Mouse (Mus musculus): ENCODE data around the gene Plcb2.
A peak's percentile ranks its signal among the peaks of the same experiment; 100 is the strongest.

Plcb2 gene

DNA sequence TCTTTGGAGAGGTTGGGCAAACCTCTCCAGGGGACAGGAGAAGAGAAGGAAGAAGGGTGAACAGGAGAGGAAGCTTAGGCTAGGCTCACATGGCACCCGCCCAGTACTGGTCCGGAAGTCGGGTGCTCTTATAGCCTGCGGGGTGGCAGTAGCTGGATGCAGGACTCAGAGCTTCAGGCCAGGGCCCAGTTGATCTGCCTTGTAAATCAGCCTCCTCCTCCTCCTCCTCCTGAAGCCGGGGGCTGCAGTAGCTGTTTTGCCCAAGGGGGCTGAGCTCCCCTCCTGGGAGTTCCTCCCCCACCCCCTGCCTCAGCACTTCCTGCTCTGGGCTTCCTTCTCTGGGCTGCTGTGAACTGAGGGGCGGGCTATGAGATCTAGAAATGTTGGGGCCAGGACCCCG, at the start of gene Plcb2:
Gene Plcb2 (minus strand): TSS at position 102 of the 400 bp plus-strand sequence.
- no peak for DNase-seq

DNA sequence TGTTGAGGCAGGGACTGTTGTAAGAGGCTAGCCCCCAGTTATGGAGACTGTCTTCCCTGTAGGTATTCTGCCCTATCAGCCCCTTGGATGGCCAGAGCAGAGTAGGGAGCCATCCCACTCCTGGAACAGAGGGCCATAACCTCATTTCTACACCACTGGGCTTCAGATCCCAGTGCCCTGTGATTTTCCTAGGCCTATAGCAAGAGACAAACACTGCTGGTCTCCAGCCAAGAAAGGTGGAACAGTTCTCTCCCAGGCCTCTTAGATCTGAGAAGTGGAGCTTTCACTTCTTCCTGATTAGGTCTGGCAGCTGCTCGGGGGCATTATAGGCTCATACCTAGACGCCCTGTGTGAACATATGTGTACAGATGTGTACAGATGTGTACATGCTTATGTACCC, 48.1 kb upstream of the Plcb2 start:
- DNase-seq = no peak

DNA sequence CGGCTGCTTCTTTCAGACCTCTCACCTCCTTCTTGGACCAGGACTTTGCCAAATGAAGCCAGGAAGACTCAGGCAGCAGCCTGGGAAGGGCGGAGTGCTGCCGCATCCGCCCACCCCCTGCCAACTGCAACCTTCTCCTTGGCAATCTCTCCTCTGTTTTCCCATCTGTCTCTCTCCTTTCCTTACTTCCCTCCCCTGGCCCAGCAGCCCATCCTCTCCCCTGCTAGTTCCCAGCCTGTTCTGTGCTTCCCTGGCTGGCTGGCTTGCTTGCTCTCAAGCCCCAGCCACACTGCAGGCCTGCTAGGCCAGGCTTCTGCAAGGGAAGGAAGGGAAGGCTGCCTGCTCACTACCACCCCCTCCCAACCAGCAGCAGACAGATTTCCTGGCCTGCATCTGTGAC, 47.6 kb upstream of the Plcb2 start:
- peak; percentile 90 for DNase-seq

DNA sequence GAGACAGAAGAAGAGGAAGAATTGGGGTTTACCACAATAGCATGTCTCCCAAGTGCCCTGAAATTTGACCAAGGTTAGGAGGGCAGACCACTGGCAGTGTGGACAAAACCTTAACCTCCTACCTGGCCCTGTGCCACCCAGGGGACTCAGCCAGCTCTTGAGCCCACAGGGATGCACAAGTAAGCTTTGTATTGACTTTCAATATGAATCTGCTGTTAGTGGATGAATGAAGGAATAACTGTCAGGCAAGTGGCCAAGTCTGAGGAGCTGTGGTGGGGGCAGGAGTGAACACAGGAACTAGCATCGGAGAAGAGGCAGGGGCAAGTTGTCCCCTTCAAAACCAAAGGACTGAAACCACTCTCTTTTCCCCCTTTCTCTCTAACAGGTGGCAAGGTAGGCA, 47.2 kb upstream of the Plcb2 start:
- peak; percentile 76 for DNase-seq

DNA sequence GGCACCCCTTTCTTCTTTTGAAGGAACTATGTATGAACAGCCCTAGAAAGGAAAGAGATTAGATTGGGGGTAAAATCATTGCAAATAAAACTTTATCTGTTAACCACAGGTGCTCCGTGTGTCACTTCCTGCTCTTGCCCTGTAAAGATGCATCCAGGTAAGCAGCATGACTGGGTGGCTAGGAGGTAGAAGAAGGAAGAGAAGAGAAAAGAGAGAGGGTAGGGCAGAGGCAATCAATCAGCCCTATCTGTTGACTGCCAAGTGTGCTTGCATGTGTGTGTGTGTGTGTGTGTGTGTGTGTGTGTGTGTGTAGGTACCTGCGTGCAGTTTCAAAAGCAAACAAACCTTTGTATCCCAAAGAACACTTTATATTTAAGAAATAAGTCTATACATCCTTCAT, 46.3 kb upstream of the Plcb2 start:
- no peak for DNase-seq

DNA sequence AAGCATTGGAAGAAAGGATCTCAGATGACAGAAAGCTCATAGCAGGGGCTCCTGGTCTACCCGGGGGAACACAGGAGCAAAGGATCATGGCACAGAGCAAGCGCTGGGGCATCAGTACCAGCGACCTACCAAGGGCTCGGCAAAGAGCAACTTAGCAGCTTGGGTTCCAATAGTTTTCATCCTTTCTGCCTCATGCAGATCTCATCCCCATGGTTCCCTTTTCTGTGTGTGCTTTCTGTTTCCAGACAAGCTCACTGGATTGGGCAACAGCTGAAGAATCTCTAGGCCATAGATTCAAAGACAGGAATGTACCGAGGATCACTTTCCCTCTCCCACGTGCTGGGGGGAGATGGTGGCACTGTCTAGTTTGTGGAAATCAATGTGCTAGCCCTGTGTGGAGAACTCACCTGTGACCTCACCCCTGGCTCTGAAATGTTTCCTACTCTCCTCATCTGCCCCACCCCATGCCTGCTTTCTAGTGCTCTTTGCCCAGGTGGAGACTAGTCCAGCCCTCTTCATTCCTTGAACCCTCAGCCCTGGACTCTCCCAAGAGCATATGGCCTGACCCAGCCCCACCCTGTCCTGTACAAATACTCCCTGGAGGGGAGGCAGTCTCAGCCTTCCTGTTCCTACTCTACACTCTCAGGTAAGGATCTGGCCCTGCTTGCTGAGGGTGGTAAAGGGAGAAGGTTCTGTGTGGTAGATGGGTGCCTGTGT, 44.1 kb upstream of the Plcb2 start, which contains the start of gene Phgr1:
Gene Phgr1 (plus strand): TSS at position 612 of the 717 bp plus-strand sequence.
- no peak for DNase-seq

DNA sequence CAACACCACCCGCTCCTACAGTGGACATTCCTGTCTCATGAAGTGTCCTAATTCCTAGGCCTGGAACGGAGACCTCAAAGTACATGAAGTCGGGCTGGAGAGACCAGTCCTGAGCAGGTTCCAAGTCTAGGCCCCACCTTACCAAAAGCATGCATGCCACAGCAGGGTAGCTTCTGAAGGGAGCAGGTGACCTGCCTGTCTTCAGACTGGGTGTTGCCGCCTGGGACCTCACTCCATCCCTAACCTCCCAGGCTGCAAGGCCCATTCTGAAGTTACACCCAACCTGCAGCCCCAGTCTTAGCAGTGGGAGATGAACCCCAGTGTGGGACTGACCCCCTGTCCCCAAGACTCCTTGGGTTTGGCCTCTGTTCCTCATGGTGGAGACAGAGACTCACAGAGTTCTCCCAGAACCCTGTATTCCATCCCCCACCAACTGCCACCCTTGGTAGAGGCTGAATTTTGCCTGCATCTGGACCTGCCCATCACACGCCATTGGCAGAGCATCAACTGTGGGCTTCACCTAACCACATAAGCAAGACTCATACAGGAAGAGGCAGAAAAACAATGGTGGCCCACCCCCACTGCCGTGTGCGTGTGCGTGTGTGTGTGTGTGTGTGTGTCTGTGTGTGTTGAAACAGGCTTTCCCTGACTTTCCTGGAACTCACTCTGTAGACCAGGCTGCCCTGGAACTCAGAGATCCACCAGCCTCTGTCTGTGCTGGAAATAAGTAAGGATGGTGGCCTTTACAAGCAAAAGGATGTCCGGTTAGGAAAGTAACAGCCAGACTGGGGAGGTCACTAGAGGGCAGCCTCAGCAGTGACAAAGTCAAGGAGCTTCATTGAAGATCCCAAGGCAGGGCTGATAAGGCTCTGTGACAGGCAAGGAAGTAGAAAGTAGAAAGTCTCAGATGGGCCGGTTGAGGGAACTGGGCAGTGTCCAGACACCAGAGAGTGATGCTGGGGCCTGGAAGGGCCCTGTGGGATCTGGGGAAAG, 38.1 kb upstream of the Plcb2 start:
- DNase-seq = no peak

DNA sequence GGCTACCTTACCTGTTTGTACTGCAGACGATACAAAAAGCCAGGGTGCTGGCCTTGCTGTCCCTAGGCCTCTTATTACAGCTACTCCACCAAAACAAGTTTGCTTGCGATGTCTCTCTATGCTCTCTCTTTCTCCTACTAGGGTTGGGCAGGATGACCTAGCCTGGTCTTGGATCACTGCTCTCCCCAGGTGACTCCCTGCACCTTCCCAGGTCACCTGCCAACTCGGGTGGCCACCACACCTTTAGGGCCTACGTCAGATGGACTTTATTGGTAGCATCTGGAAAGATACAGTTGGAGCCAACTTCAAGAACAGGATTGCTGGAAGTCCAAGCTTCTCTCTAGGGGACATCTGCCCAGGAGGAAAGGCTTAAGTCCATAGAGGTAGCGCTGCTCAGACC, 36.6 kb upstream of the Plcb2 start:
- peak; percentile 54 for DNase-seq

DNA sequence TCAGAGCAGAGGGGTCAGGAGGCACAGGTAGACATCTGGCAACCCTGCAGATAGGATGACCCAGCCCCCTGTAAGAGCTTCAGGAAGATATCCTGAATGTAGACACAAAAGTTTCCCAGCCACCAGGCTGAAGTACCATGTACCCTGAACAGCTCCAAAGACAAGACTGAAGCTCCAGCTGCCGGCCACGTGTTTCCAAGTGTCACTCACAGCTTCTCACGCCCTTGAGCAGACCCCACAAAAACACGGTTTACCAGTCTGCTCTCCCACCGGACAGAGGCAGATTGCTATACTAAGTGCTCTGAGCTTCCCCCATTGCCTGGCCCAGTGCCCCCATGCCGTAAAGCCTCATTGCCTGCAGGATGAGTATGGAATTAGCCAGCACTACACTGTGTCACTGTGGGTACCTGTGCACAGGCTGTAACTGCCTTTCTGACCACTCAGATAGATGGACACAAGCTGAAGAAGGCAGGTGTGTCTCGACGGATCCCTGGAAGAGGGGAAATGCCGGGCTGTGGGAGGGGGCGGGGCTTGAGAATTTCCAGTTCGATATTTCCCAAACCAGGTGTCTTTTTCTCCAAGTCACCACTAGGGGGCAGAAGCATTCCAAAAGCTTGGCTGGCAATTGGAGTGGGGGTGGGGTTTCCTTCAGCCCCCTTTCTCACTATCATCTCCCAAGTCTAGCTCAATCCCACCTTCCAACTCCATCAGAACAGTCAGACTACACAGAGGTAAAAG, 36.0 kb upstream of the Plcb2 start:
- peak; percentile 77 for DNase-seq

DNA sequence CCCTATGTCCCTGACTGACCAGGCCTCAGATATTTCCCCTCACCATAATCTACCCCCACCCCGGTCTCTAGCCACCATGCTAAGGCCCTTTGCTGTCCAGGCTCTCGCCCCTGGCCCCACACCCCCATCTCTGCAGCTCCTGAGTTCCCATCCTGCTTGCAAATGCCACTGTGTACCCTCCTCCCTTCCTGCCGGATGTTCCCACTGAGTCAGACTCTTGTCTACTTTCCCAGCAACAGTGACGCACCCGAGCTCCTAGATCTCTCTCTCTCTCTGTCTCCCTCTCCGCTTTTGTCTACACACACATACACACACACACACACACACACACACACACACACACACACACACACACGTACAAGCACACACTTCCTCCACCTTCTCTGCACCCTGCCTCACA, 35.2 kb upstream of the Plcb2 start:
- DNase-seq = peak; percentile 60

DNA sequence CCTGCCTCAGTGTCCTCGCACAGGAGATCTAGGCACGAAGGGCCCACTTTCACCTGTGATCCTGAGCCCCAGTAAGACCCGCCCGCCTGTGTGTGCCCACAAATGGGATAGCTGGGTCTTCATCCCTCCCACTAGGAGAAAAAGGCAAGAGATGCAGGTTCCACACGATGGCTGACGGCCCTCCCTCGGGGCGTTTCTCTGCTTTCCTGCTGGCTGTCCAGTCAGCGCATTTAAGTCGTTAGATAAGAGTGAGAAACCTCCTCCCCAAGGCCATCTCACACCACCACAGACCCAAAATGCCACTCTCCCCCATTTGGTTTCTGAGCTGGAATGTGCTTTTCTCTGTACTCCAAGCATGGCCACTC, 34.5 kb upstream of the Plcb2 start:
- no peak for DNase-seq

DNA sequence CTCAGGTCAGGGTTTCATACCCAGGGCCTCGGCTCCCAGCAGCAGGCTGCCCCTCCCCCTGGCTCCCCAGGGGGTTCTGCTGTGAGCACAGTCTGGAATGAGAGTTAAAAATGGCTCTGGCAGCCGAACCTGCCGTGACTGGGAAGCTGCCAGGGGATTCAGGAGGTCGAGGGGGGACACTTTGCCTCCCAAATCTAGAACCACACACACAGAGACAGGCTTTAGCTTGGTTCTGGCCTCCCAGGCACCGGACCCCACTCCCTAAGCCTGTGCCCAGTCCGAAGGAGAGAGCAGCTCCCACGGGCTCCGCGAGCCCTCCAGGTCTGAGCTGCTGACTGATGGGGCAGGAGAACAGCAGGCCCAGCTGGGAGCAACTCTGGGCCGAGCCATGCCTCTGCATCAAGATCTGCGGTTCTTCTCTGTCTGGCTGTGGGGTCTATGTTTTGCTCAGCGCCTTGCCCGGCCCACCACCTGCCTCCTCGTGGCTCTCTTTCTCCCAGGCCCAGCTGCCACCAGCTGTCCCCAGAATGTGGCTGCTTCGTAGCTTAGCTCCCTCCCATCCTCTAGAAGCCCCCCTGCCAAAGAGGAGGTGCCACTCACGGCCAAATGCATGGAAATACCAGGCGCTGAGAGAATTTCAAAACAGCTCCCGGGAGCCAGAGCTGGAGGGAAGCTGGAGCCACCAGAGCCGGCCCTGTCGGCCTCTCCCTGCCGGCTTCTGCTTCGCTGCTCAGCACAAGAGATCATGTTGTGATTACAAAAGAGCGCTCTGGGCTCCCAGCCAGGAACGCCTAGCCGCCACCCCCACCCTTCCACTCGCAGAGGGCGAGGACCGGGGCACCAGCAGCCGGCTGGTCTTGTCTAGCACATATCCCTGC, 33.9 kb upstream of the Plcb2 start, which contains the start of gene Ccdc9b:
Gene Ccdc9b (minus strand): TSS at position 756 of the 878 bp plus-strand sequence.
- peak; percentile 93 for DNase-seq

DNA sequence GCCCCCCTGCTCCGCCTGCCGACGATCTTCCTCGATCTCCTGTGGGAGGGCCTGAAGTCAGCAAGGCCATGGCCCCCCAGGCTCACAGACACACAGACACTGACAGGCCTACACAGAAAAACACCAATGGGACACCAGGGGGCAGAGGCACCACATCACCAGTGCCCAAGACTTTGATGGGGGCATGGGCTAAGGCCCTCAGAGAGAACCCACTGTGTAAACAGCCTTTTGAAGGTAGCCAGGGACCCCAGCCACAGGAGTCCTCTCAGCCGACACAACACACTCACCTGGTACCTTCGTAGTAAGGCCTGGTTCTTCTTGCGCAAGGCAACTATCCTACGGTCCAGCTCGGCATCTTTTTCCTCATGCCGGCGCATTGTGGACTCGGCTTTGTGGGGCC, 33.1 kb upstream of the Plcb2 start:
- peak; percentile 57 for DNase-seq

DNA sequence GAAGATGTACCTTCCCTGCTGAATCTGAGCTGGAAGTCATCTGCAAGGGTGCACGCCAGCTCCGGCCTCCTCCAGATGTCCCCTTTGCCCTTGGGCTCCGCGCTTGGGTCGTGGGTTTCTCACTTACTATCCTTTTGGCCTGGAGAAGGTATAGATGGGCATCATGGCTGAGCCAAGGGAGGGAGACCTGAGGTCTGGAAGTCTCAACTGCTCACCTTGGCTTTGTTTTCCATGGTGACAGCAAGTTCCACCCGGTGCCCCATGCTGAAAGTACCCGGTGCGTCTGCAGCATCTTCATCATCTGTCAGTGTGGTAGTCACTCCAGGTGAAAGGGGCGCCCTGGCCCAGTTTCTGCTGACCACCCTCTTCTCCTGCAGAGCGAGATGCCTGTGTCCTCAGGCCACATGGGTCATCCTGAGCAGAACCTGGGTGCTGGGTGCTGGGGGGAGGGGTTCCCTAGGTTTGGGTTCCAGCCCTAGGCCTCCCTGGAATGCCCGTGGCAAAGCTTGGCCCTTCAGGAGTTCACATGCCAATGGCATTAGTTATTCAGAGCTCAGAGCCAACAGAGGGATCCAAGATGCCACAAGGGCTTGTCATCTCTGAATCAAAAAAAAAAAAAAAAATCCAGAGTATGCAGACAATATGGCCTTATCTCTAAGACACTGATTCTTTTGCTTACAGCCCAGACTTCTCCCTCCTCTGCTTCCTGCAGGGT, 32.2 kb upstream of the Plcb2 start:
- peak; percentile 59 for DNase-seq

DNA sequence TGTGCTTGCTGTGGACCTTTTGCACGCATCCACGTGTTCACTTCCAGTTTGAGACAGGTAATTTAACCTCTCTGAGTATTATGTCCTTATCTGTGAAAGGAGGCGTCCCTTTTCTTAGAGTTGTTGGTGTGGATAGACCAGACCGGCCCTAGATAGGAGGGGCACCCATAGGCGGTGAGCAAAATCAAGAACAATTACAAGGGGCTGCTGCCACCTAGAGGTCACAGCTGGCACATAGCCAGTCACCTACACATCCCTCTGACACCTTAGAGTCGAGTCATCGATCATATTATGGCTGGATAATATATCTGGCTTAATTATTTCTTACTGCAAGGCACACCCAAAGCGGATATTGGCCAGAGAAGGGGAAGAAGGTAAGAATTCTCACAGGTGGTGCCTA, 31.6 kb upstream of the Plcb2 start:
- peak; percentile 68 for DNase-seq

DNA sequence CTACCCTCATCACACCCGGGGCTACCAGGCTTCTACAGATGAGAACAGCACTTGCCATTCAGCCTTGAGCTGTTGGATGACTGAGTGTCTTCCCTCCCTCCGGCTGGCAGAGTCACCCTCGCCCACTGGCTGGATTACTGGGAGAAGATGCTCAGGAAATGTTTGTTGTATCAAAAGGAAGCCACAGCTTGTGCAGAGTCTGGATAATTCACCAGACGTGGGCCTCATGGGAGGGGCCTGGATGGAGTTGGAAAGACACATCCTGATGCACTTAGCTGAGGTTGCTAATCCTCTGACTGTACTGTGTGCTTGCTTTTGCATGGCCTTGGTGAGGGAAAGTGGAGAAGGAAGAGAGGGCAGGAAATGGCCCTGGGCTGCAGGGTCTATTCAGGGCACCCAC, 27.9 kb upstream of the Plcb2 start:
- DNase-seq = peak; percentile 11

DNA sequence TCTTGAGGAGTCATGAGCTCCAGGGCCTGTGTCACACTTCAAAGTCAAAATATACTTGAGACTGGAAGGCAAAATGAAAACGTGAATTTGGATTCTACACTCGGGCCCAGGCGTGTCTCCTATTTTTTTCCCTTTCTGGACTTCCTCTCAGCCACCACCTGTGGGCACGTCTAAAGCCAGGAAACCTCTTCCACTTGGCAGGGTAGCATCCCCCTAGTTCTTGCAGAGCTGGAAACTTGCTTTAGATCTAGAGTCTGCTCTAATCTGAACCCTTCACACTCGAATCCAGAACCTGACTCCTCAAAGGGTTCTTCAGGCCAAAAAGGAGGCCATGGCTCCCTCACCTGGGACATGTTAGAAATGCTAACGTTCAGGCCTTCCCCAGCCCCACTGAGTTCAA, 27.2 kb upstream of the Plcb2 start:
- no peak for DNase-seq

DNA sequence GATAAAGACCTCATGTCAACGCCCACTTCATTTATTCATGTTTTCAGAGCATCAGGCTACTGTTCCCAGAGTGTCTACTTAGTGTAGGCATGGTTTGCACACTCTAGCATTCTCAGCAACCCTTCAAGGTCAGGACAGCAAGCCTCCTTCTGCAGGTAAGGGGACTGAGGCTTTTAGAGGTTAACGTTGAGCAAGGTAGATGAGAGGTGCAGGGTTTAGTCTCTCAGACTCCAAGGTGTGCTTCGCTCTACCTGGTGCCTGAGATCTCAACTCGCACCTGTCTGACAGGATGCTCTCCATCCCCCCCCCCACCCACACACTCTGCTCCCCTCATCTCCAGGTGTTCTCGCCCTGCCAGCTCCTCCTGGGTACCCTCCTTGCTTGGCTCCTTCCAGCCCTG, 25.9 kb upstream of the Plcb2 start:
- DNase-seq = no peak

DNA sequence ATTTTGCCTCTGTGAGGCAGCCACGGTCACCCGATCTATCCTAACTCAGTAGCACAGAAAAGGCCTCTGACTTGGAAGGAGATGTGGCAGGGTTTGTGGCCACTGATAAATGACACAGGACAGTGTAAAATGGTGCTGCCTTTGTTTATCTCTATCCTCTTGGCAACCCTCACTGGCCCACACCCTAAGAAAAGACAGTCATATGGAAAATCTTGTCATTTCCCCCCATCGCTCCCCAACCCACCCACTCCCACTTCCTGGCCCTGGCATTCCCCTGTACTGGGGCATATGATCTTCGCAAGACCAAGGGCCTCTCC, 24.5 kb upstream of the Plcb2 start:
- DNase-seq = no peak

DNA sequence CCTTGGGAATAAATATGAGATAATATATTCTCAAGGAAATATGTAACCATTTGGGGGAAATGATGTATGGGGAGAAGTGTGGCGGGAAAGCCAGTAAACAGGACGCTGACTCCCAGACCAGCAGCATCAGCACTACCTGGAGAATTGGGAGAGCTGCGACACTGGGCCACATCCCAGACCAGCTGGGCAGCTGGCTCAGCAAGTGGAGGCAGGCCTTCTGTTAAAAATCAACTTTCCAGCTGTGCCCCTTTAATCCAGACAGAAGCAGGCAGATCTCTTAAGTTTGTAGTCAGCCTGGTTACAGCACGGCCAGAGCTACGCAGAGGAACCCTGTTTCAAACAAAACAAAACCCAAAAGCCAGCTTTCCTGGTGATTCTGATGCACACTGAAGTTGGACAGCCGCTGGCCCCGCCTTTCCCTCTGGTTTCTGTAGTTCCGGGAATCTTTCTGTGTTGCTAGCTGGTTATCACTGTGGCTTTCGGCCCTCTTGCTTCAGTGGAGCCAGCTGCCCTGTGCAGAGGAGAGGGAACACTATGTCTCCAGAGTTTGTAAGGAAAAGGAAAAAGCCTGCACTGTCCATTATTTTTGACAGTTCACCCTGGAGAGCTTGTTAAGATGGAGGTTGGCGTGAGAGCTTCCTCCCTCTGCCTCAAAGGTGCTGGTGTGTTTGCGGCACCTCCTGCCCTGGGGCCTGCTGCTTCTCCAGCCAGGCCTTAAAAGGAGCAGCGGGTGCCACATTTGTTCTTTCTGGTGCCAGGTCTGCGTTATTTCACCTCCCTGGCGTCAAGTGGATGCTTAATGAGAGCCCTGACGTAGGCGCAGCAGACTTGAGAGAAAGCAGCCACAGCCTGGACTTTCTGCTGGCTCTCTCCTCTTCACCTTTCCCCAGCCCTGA, 23.9 kb upstream of the Plcb2 start:
- DNase-seq = no peak

DNA sequence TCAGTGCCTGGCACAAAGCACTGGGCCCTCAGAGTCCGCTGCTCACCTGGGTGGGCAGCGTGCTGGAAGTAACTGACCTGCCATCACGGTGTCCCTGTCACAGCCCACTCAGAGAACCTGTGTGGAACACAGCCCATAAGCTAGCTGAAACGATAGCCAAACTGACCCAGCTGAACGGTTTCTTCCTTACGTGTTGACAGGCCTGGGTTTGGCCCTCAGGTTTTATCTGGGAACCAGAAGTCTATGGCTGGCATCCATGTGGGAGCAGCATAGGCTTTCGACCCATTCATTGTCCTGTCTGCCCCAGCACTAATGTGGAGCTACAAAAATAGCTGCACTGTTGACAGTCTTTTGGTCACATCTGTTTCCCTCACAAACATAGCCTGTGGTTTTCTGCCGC, 22.2 kb upstream of the Plcb2 start:
- no peak for DNase-seq
